17 mouse cellular contexts compared by ENCODE assay signal in genomic region chr6:86329943-86330342, GRCm38 (mm10). TPM values are rescaled to one million over a fixed set of nuclear protein-coding genes. Genes with fewer than 3 reads are reported as not detected.
DNase-seq lines count a peak whose midpoint lies in the region; ATAC-seq and TF ChIP-seq lines count a peak whose summit lies in the region.
"Had no signal": no experiment of that assay in that cellular context is flagged by ENCODE, and none has a peak within 500 bp of the region (broad histone marks: within the 10 kb centered on the region; RNA-seq: fewer than 3 reads in every experiment).

No protein-coding gene starts in this region.

- 0 out of 2 replicates have a peak, but pooled peaks have one; percentile 6 for TF ChIP-seq CTCF in heart, adult 2 months (IDR thresholded peaks at IDR 0.05)
- 0 out of 2 replicates have a peak, but pooled peaks have one; percentile 9 for TF ChIP-seq CTCF in liver, embryonic 14.5 days (IDR thresholded peaks at IDR 0.05; ENCODE audit: low read depth)
- TF ChIP-seq CTCF in Patski (IDR thresholded peaks at IDR 0.05) = peak; percentile 77

- no peak overlapping the region for H3K27ac ChIP-seq in heart, adult 2 months
- H3K27ac ChIP-seq in heart, embryonic 11.5 days (ENCODE audit: low read depth, low read length) = no peak overlapping the region
- no peak overlapping the region for H3K27ac ChIP-seq in liver, embryonic 14.5 days
- H3K27ac ChIP-seq: forebrain, embryonic 13.5 days; heart, embryonic 13.5 days; limb, embryonic 12.5 days; macrophage; midbrain, embryonic 13.5 days had no signal

- no peak overlapping the region for H3K9ac ChIP-seq in heart, adult 2 months (ENCODE audit: low read depth, low read length)
- H3K9ac ChIP-seq in heart, embryonic 11.5 days (ENCODE audit: low read depth, low read length) = no peak overlapping the region
- H3K9ac ChIP-seq in liver, embryonic 14.5 days (replicated peaks) = no peak overlapping the region
- H3K9ac ChIP-seq: forebrain, embryonic 13.5 days; heart, embryonic 13.5 days; limb, embryonic 12.5 days; midbrain, embryonic 13.5 days had no signal

- no peak overlapping the region for H3K4me3 ChIP-seq in heart, adult 2 months
- no peak overlapping the region for H3K4me3 ChIP-seq in heart, embryonic 11.5 days (ENCODE audit: low read depth, low read length)
- H3K4me3 ChIP-seq in liver, embryonic 14.5 days (ENCODE audit: insufficient read depth in 1 of 2, low read depth in 2 of 2, low read length in 2 of 2) = no peak overlapping the region
- H3K4me3 ChIP-seq: forebrain, embryonic 13.5 days; heart, embryonic 13.5 days; limb, embryonic 12.5 days; midbrain, embryonic 13.5 days had no signal

- H3K36me3 ChIP-seq in heart, adult 2 months (ENCODE audit: control insufficient read depth, insufficient read depth, low read length) = no peaks in the 10 kb centered on the region
- H3K36me3 ChIP-seq in heart, embryonic 11.5 days (ENCODE audit: control insufficient read depth, insufficient read depth, low read length) = no peaks in the 10 kb centered on the region
- H3K36me3 ChIP-seq in liver, embryonic 14.5 days (replicated peaks; ENCODE audit: control insufficient read depth, insufficient read depth, low read depth) = no peaks in the 10 kb centered on the region
- H3K36me3 ChIP-seq: heart, embryonic 13.5 days; limb, embryonic 12.5 days; midbrain, embryonic 13.5 days had no signal

- 0 out of 2 replicates have a peak, but pooled peaks cover 2% of the 10 kb centered on the region for H3K27me3 ChIP-seq in heart, adult 2 months (ENCODE audit: control insufficient read depth, insufficient read depth, low read length)
- no peaks in the 10 kb centered on the region for H3K27me3 ChIP-seq in heart, embryonic 11.5 days (ENCODE audit: control insufficient read depth, insufficient read depth, low read length)
- H3K27me3 ChIP-seq in liver, embryonic 14.5 days (ENCODE audit: control insufficient read depth, insufficient read depth, low read length) = no peaks in the 10 kb centered on the region
- no peaks in the 10 kb centered on the region for H3K27me3 ChIP-seq in Patski
- H3K27me3 ChIP-seq: forebrain, embryonic 13.5 days; heart, embryonic 13.5 days; limb, embryonic 12.5 days; midbrain, embryonic 13.5 days had no signal

- ATAC-seq in heart, embryonic 11.5 days (replicated peaks; ENCODE audit: insufficient number of reproducible peaks, low FRiP score, low TSS enrichment) = no peak
- ATAC-seq in liver, embryonic 14.5 days (ENCODE audit: insufficient read depth) = no peak
- no peak for ATAC-seq in Patski
- no peak for ATAC-seq in cerebellum, adult (ENCODE audit: insufficient number of reproducible peaks, low FRiP score, low TSS enrichment)
- ATAC-seq: forebrain, embryonic 13.5 days; midbrain, embryonic 13.5 days had no signal

- intact Hi-C loops in heart, adult 2 months (cut with DNase I) = no loop called here

- no peaks in the 10 kb centered on the region for H3K4me1 ChIP-seq in heart, adult 2 months (ENCODE audit: control insufficient read depth, insufficient read depth, low read length)
- no peaks in the 10 kb centered on the region for H3K4me1 ChIP-seq in heart, embryonic 11.5 days (ENCODE audit: control insufficient read depth, insufficient read depth, low read length)
- no peaks in the 10 kb centered on the region for H3K4me1 ChIP-seq in liver, embryonic 14.5 days (replicated peaks; ENCODE audit: control insufficient read depth in 2 of 2, insufficient read depth in 2 of 2, low read length in 1 of 2)
- H3K4me1 ChIP-seq: limb, embryonic 12.5 days; midbrain, embryonic 13.5 days had no signal

- H3K9me3 ChIP-seq in heart, embryonic 11.5 days (replicated peaks; ENCODE audit: control insufficient read depth, low read length) = no peaks in the 10 kb centered on the region
- H3K9me3 ChIP-seq in liver, embryonic 14.5 days (ENCODE audit: control insufficient read depth, low read length) = no peaks in the 10 kb centered on the region
- H3K9me3 ChIP-seq: forebrain, embryonic 13.5 days; heart, embryonic 13.5 days; limb, embryonic 12.5 days had no signal

- DNase-seq in heart, adult 2 months = no peak
- DNase-seq in liver, embryonic 14.5 days (ENCODE audit: low read depth in 3 of 3, low spot score in 3 of 3) = no peak
- no peak for DNase-seq in liver
- DNase-seq in A20 (ENCODE audit: low read depth, low spot score) = peak; percentile 16
- DNase-seq in Patski (ENCODE audit: low read depth, low spot score) = no peak
- no peak for DNase-seq in right cerebral cortex, adult 18-20 months
- DNase-seq: cerebellum, postnatal 14 days; embryo, embryonic 11 days; spleen, adult 18-20 months; thymus, adult 2 months had no signal

- in situ Hi-C loops in Patski (cut with MboI; ENCODE audit: low pct_unique_long_range_greater_than_20kb) = no loop called here

- 95% methylated on average over 6 of the region's 6 CpGs for WGBS in heart, adult 2 months
- 88% methylated on average over 6 of the region's 6 CpGs for WGBS in heart, embryonic 11.5 days (ENCODE audit: insufficient replicate concordance)
- WGBS in liver, embryonic 14.5 days (ENCODE audit: insufficient replicate concordance) = 74% methylated on average over 6 of the region's 6 CpGs

- H3K4me2 ChIP-seq in heart, embryonic 11.5 days = no peak overlapping the region
- no peak overlapping the region for H3K4me2 ChIP-seq in liver, embryonic 14.5 days (ENCODE audit: low read depth)
- H3K4me2 ChIP-seq: forebrain, embryonic 13.5 days; heart, embryonic 13.5 days; limb, embryonic 12.5 days; midbrain, embryonic 13.5 days had no signal

- no peak for TF ChIP-seq EP300 in heart, adult 2 months (IDR thresholded peaks at IDR 0.05; ENCODE audit: insufficient read depth, low read depth, low read length)
- TF ChIP-seq EP300 in liver, embryonic 14.5 days (IDR thresholded peaks at IDR 0.05; ENCODE audit: low read depth) = no peak

- H3K79me2 ChIP-seq in heart, adult 2 months (replicated peaks; ENCODE audit: control insufficient read depth, insufficient read depth, low read length) = no peaks in the 10 kb centered on the region

- POLR2A ChIA-PET in Patski (lab: Charles Lee) = no interaction called here

- TF ChIP-seq POLR2A in heart, adult 2 months (IDR thresholded peaks at IDR 0.05; ENCODE audit: insufficient read depth, low read depth, low read length) = no peak

- CTCF ChIA-PET in Patski (lab: Charles Lee) = interaction anchor here (1.2 kb wide), 1 partner anchor 35 kb away, joined by 3 read pairs; no protein-coding TSS in a partner anchor

RNA-seq across cellular contexts. Expression of gene Fam136a, which starts 35.5 kb away (rescaled TPM):
- 10 to 100 TPM; 29.3 TPM for total RNA-seq in heart, adult 2 months (2021)
- polyA plus RNA-seq in heart, adult 2 months (2012; rRNA removed) = 15.8 and 22.7 TPM in 2 replicates
- polyA plus RNA-seq in heart, embryonic 11.5 days (2014; fragmentation: Nextera tagmentation; extraction: Ambion mirVana) = 118 and 127 TPM in 2 replicates
- polyA plus RNA-seq in liver, embryonic 14.5 days (2012; rRNA removed) = 15.5 and 27.6 TPM in 2 replicates
- polyA plus RNA-seq in liver, embryonic 14.5 days (2014; fragmentation: Nextera tagmentation; extraction: Ambion mirVana) = 62.8 and 64.8 TPM in 2 replicates
- polyA plus RNA-seq in Patski (2021) = 36.3 TPM

RNA-seq across cellular contexts. Expression of gene Snrpg, which starts 41.2 kb away (rescaled TPM):
- total RNA-seq in heart, adult 2 months (2021) = 10 to 100 TPM; 41.9 to 42.0 TPM
- polyA plus RNA-seq in heart, adult 2 months (2012; rRNA removed) = 22.7 and 32.3 TPM in 2 replicates
- polyA plus RNA-seq in heart, embryonic 11.5 days (2014; fragmentation: Nextera tagmentation; extraction: Ambion mirVana) = 389 and 393 TPM in 2 replicates
- 91.4 and 135 TPM in 2 replicates for polyA plus RNA-seq in liver, embryonic 14.5 days (2012; rRNA removed)
- polyA plus RNA-seq in liver, embryonic 14.5 days (2014; fragmentation: Nextera tagmentation; extraction: Ambion mirVana) = 440 and 462 TPM in 2 replicates
- 125 TPM for polyA plus RNA-seq in Patski (2021)

Comparison
In these comparisons a context has a peak if more than half of its experiments do, and no peak if none do; other contexts are left out.
1. CTCF ChIP-seq: peak in every context shown above with its lines; median percentile 77 in Patski; 9 in liver, embryonic 14.5 days; 6 in heart, adult 2 months.